Mouse (Mus musculus): ENCODE results near the gene Wdr43. TPM values are rescaled to one million over a fixed set of nuclear protein-coding genes. Genes with fewer than 3 reads are reported as not detected.
A peak's percentile ranks its signal among the peaks of the same experiment; 100 is the strongest.

Wdr43 gene
- polyA plus RNA-seq (2014; fragmentation: Nextera tagmentation; extraction: Ambion mirVana): 50.3 and 50.9 TPM in 2 replicates

DNA sequence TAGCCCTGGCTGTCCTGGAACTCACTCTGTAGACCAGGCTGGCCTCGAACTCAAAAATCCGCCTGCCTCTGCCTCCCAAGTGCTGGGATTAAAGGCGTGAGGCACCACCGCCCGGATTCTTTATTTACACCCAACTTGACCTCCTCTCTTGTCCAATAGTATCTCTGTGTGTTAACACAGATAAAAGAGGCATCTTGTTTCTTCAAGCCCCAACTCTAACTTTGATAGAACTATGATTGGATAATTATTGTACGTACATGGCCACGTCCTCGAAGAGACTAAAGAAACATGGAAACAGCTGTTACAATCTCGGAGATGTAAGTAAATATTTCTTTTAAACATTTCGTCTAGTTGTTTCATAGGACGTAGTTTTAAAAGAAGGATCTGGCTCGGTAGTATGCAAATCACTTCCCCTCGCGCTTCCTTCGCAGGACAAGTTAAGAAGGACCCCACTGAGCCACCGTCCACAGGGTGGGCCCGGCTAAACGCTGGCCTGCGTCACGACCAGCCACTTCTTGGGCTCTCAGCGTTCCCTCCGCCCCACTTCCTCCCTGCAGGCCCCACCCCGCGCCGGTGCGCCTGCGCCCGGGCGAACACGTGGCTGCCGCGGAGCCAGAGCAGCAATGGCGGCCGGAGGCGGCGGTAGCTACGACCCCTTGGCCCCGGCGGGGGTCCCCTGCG, at the start of gene Wdr43:
Gene Wdr43 (plus strand): TSS at position 258 of the 681 bp plus-strand sequence.
- ATAC-seq (ENCODE audit: low FRiP score) (peak; percentile 99), DNase-seq (ENCODE audit: low spot score) (peak; percentile 97)
- Histone ChIP-seq H3K36me3 (replicated peaks; ENCODE audit: control insufficient read depth, insufficient read depth) (peaks cover 7% of the 10 kb centered on the region; the same call in 1 of the 2 replicates), H3K4me2 (replicated peaks) (peak within 1 kb of the TSS; percentile 91), H3K27ac (peak within 1 kb of the TSS; percentile 29), H3K9ac (peak within 1 kb of the TSS; percentile 88), H3K4me1 (replicated peaks; ENCODE audit: control insufficient read depth, insufficient read depth, low read length) (peaks cover 17% of the 10 kb centered on the region), H3K27me3 (ENCODE audit: control insufficient read depth, insufficient read depth, low read length) (no peaks in the 10 kb centered on the region), H3K9me3 (ENCODE audit: control insufficient read depth, low read length) (no peaks in the 10 kb centered on the region), H3K4me3 (replicated peaks; ENCODE audit: low read length) (peak within 1 kb of the TSS; percentile 92)
- 7% methylated on average over 40 of the region's 40 CpGs for WGBS

DNA sequence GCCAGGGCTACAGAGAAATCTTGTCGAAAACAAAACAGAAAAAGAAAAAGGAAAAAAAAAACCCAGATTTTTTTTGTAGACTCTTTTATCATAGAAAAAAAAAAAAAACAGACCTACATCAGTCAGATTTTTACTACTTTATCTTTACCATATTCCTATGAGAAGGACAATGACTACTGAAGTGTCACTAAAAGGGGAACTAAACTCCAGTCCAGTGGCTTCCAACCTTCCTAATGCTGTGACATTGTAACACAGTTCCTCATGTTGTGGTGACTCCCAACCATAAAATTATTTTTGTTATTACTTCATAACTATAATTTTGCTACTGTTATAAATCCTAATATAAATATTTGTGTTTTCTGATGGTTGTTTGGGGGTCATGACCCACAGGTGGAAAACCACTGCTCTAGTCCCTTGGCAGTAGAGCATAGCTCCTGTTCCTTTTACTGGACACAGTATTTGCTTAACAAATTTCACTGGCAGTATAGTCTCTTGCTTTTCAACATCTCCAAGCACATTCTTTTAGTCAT, 36.5 kb upstream of the Wdr43 start:
- Histone ChIP-seq H3K27me3 (ENCODE audit: control insufficient read depth, insufficient read depth, low read length) (no peaks in the 10 kb centered on the region), H3K9ac (no peak overlapping the region), H3K9me3 (ENCODE audit: control insufficient read depth, low read length) (no peaks in the 10 kb centered on the region), H3K4me2 (replicated peaks) (no peak overlapping the region), H3K36me3 (replicated peaks; ENCODE audit: control insufficient read depth, insufficient read depth) (no peaks in the 10 kb centered on the region), H3K4me1 (replicated peaks; ENCODE audit: control insufficient read depth, insufficient read depth, low read length) (no peaks in the 10 kb centered on the region), H3K4me3 (replicated peaks; ENCODE audit: low read length) (no peak overlapping the region), H3K27ac (no peak overlapping the region)
- no peak for ATAC-seq (ENCODE audit: low FRiP score)
- 100% methylated on average over 1 of the region's 1 CpGs for WGBS
- DNase-seq (ENCODE audit: low spot score): no peak

DNA sequence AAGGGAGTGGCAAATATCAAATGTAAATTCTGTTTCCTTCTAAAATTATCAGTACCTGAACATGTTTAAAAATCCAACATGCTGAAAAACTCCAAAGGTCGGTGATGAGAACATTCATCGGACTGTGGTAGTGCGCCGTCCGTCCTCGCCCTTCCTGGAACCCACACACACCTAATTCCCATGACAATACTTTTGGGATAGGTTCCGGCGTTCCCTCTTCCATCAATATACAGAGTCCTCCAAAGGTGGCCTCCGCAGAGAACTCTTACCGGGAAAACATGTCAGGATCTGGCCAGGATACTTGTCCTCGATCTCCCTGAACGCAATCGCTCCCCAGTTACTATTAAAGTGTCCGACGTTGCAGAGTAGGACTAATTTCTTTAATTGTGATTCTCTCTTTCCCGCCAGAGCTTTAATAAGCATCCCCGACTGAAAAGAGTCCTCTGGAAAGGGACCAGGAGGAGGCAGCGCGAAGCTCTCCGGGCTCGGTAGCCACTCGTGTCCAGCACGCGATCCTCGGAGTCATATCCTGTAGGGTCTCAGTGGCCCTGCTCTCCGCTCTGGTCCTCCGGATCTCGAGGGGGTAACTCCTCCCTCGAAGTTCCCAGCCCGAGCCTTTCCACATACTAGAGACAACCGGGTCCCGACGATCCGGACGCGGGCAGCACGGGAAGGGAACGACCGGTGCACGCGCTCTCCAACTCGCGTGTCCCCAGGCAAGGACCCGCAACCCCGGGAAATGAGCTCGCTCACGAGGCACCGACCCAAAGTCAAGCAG, 17.6 kb upstream of the Wdr43 start:
- DNase-seq (ENCODE audit: low spot score): peak; percentile 35
- Histone ChIP-seq H3K9ac (peak overlapping the region; percentile 67), H3K4me3 (replicated peaks; ENCODE audit: low read length) (peak overlapping the region; percentile 65), H3K27ac (peak overlapping the region; percentile 73), H3K4me2 (replicated peaks) (peak overlapping the region; percentile 72), H3K36me3 (replicated peaks; ENCODE audit: control insufficient read depth, insufficient read depth) (no peaks in the 10 kb centered on the region), H3K4me1 (replicated peaks; ENCODE audit: control insufficient read depth, insufficient read depth, low read length) (peaks cover 20% of the 10 kb centered on the region), H3K9me3 (ENCODE audit: control insufficient read depth, low read length) (no peaks in the 10 kb centered on the region), H3K27me3 (ENCODE audit: control insufficient read depth, insufficient read depth, low read length) (peaks cover 4% of the 10 kb centered on the region; the same call in 1 of the 2 replicates)
- WGBS: under 1% methylated on average over 48 of the region's 48 CpGs
- ATAC-seq (ENCODE audit: low FRiP score): peak; percentile 73

DNA sequence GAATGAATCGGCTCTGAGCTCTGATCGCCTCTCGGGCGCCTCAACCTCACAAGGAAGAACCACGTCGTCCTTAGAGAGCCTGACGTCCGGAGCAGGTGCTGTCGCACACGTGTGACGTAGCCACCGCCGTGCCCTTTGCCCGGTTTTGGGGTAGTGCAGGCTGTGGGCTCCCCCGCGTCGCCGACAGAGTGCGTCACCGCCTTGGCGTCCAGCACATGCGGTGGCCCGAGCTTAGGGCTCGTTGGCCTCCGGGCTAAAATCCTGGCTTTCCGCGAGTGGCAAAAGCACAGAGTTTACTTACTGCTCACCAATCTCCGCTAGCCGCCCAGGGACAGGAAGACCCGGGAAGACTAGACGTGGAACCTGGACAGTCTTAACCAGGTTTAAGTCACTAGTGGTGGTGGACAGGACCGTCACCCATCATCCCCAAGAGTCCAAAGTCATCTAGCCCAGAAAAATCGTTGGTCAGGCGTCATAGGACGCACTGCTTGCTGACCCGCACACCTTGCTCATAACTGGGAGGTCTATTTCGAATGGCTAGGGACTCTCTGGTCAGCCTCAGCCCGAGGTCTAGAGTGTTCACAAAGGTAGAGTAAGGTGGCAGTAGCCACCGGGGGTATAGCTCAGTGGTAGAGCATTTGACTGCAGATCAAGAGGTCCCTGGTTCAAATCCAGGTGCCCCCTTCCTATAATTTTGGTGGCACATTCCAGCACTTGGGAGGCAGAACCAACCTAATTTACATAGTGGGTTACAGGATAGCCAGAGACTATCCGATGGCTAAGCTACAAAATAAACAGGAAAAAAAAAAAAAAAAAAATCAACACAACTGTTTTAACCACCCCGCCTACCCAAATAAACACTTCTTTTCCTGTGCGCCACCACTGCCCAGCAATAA, 16.8 kb upstream of the Wdr43 start:
- Histone ChIP-seq H3K4me2 (replicated peaks) (peak overlapping the region; percentile 72), H3K27me3 (ENCODE audit: control insufficient read depth, insufficient read depth, low read length) (peaks cover 4% of the 10 kb centered on the region; the same call in 1 of the 2 replicates), H3K4me3 (replicated peaks; ENCODE audit: low read length) (peak overlapping the region; percentile 65), H3K36me3 (replicated peaks; ENCODE audit: control insufficient read depth, insufficient read depth) (no peaks in the 10 kb centered on the region), H3K9me3 (ENCODE audit: control insufficient read depth, low read length) (no peaks in the 10 kb centered on the region), H3K9ac (peak overlapping the region; percentile 67), H3K4me1 (replicated peaks; ENCODE audit: control insufficient read depth, insufficient read depth, low read length) (peaks cover 20% of the 10 kb centered on the region), H3K27ac (peak overlapping the region; percentile 73)
- 6% methylated on average over 42 of the region's 42 CpGs for WGBS
- DNase-seq (ENCODE audit: low spot score) (peak; percentile 96), ATAC-seq (ENCODE audit: low FRiP score) (peak; percentile 98)

DNA sequence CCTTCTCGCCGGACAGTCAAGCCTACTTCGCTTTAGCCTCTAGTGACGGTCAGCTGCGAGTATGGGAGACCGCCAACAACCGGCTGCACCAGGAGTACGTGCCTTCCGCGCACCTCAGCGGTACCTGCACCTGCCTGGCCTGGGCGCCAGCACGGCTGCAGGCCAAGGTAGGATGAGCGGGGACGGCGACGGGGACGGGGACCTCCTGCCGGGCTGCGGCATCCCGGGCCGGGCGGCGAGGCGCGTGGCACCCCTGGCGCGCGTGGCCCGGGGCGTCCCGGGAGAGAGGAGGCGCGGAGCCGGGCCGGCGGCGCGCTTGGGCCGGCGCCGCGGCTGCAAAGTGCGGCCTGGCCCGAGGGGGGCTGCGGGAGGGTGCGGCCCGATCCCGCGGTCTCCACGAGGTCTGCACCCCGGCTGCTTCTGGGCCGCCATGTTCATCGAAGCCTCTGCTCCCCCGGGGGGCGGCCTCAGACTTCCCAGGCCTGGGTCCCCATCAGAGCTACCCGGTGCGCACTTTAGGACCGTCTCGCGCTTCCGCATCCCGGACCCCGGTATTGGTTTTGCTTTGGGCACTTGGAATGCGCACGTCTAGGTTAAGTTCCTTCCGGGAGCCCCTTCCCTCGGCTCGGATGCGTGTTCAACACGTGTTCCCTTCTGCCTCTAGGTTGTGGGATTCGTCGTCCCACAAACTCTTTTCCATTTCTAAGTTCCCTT, 781 bp downstream of the Wdr43 start:
- Histone ChIP-seq H3K4me3 (replicated peaks; ENCODE audit: low read length) (peak overlapping the region; percentile 92), H3K36me3 (replicated peaks; ENCODE audit: control insufficient read depth, insufficient read depth) (peaks cover 7% of the 10 kb centered on the region; the same call in 1 of the 2 replicates), H3K4me1 (replicated peaks; ENCODE audit: control insufficient read depth, insufficient read depth, low read length) (peaks cover 17% of the 10 kb centered on the region), H3K9ac (peak overlapping the region; percentile 88), H3K27me3 (ENCODE audit: control insufficient read depth, insufficient read depth, low read length) (no peaks in the 10 kb centered on the region), H3K4me2 (replicated peaks) (peak overlapping the region; percentile 91), H3K27ac (peak overlapping the region; percentile 29), H3K9me3 (ENCODE audit: control insufficient read depth, low read length) (no peaks in the 10 kb centered on the region)
- DNase-seq (ENCODE audit: low spot score): no peak
- WGBS: under 1% methylated on average over 65 of the region's 73 CpGs
- peak; percentile 85 for ATAC-seq (ENCODE audit: low FRiP score)

DNA sequence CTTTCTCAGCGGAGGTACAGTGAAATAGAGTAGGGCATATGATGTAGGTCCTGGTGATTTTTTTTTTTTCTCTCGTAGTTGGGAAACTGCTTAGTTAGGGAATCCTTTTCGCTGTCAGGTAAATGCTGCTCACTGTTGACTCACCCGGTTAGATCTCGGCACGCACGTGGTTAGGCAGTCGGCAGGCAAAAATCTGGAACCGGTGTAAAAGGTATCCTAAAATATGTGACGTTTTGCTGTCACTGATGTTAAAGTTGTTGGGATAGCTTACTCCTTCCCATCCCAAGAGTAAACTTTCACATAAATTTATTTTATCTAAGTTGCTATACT, 1.3 kb downstream of the Wdr43 start:
- DNase-seq (ENCODE audit: low spot score) (no peak), ATAC-seq (ENCODE audit: low FRiP score) (no peak)
- WGBS: under 1% methylated on average over 10 of the region's 10 CpGs
- H3K4me1 ChIP-seq (replicated peaks; ENCODE audit: control insufficient read depth, insufficient read depth, low read length): peaks cover 17% of the 10 kb centered on the region
- no peaks in the 10 kb centered on the region for H3K27me3 ChIP-seq (ENCODE audit: control insufficient read depth, insufficient read depth, low read length)
- H3K4me2 ChIP-seq (replicated peaks): peak overlapping the region; percentile 91
- no peak overlapping the region for H3K27ac ChIP-seq
- H3K9ac ChIP-seq: peak overlapping the region; percentile 88
- peaks cover 7% of the 10 kb centered on the region; the same call in 1 of the 2 replicates for H3K36me3 ChIP-seq (replicated peaks; ENCODE audit: control insufficient read depth, insufficient read depth)
- peak overlapping the region; percentile 92 for H3K4me3 ChIP-seq (replicated peaks; ENCODE audit: low read length)
- H3K9me3 ChIP-seq (ENCODE audit: control insufficient read depth, low read length): no peaks in the 10 kb centered on the region

DNA sequence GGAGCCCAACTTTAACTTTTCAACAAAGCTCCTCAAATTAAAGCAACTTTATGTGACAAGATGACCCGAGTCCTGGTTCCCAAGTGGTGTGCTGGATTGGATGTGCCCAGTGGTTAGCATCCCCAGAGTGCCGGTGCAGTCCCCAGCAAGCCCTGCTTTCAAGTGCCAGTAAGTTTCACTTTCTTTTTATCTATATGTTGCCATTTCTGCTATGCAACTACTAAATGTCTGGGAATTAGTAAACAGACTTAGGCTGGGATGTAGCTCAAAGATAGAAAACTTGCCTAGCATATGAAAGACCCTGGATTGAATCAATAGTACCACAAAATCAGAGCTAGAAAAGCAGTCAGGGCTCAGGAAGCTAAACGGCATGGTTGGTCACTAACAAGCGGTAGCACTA, 2.3 kb downstream of the Wdr43 start:
- Histone ChIP-seq H3K4me1 (replicated peaks; ENCODE audit: control insufficient read depth, insufficient read depth, low read length) (peaks cover 17% of the 10 kb centered on the region), H3K9me3 (ENCODE audit: control insufficient read depth, low read length) (no peaks in the 10 kb centered on the region), H3K4me2 (replicated peaks) (peak overlapping the region; percentile 91), H3K27ac (no peak overlapping the region), H3K27me3 (ENCODE audit: control insufficient read depth, insufficient read depth, low read length) (no peaks in the 10 kb centered on the region), H3K4me3 (replicated peaks; ENCODE audit: low read length) (peak overlapping the region; percentile 5; the same call in 1 of the 2 replicates), H3K36me3 (replicated peaks; ENCODE audit: control insufficient read depth, insufficient read depth) (peaks cover 7% of the 10 kb centered on the region; the same call in 1 of the 2 replicates), H3K9ac (no peak overlapping the region)
- DNase-seq (ENCODE audit: low spot score) (no peak), ATAC-seq (ENCODE audit: low FRiP score) (no peak)
- WGBS: 82% methylated on average over 4 of the region's 4 CpGs

DNA sequence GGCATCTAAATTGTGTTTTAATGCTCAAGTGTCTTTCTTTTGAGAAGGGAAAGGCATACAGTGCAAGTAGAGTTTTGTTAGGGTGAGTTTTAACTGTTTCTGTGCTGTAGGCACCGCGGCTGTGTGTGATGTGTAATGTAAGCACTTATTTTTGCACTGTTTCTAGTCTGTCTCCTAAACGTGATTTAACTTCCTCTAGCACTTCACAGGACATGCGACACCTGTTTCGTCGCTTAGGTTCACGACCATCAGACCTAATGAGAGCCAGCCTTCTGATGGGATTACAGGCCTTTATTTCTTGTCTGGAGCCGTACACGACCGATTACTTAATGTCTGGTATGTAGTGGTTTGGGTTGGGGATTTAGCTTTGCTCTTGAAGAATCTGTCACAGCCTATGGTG, 16.1 kb downstream of the Wdr43 start:
- H3K4me1 ChIP-seq (replicated peaks; ENCODE audit: control insufficient read depth, insufficient read depth, low read length): no peaks in the 10 kb centered on the region
- peaks cover 76% of the 10 kb centered on the region for H3K36me3 ChIP-seq (replicated peaks; ENCODE audit: control insufficient read depth, insufficient read depth)
- H3K9ac ChIP-seq: no peak overlapping the region
- no peaks in the 10 kb centered on the region for H3K9me3 ChIP-seq (ENCODE audit: control insufficient read depth, low read length)
- H3K27ac ChIP-seq: no peak overlapping the region
- ATAC-seq (ENCODE audit: low FRiP score) (no peak), DNase-seq (ENCODE audit: low spot score) (no peak)
- no peaks in the 10 kb centered on the region for H3K27me3 ChIP-seq (ENCODE audit: control insufficient read depth, insufficient read depth, low read length)
- 96% methylated on average over 10 of the region's 10 CpGs for WGBS
- no peak overlapping the region for H3K4me3 ChIP-seq (replicated peaks; ENCODE audit: low read length)
- no peak overlapping the region for H3K4me2 ChIP-seq (replicated peaks)

All from hindbrain, embryonic 14.5 days (tissue).